Mouse (Mus musculus): Measurements from ENCODE around the gene Epb41l2. TPM values are rescaled to one million over a fixed set of nuclear protein-coding genes. Genes with fewer than 3 reads are reported as not detected.

Gene Epb41l2
- total RNA-seq, 2 experiments from 2014 or later, result 61.5 to 66.5 TPM

- intact Hi-C loops (cut with DNase I; ENCODE audit: low total_unique reads), result no loop called here
- no peak for DNase-seq
These were observed 34.1 kb downstream of the Epb41l2 start for GRCm38 (mm10) chr10:25393721-25394120.

GRCm38 (mm10) chr10:25395236-25395886 is 35.8 kb downstream of the Epb41l2 start:
- intact Hi-C loops (cut with DNase I; ENCODE audit: low total_unique reads), result no loop called here
- DNase-seq, result no peak

- intact Hi-C loops (cut with DNase I; ENCODE audit: low total_unique reads), result no loop called here
- DNase-seq, result no peak
These were observed 37.3 kb downstream of the Epb41l2 start for GRCm38 (mm10) chr10:25396859-25397258.

- no peak for DNase-seq
- intact Hi-C loops (cut with DNase I; ENCODE audit: low total_unique reads), result no loop called here
These were observed 38.4 kb downstream of the Epb41l2 start for GRCm38 (mm10) chr10:25397767-25398690.

GRCm38 (mm10) chr10:25399016-25399415 is 39.4 kb downstream of the Epb41l2 start:
- DNase-seq, result no peak
- intact Hi-C loops (cut with DNase I; ENCODE audit: low total_unique reads), result no loop called here

- DNase-seq, result no peak
- intact Hi-C loops (cut with DNase I; ENCODE audit: low total_unique reads), result no loop called here
These were observed 40.5 kb downstream of the Epb41l2 start for GRCm38 (mm10) chr10:25400076-25400475.

- DNase-seq, result no peak
- intact Hi-C loops (cut with DNase I; ENCODE audit: low total_unique reads), result no loop called here
These were observed 41.0 kb downstream of the Epb41l2 start for GRCm38 (mm10) chr10:25400646-25401045.

- intact Hi-C loops (cut with DNase I; ENCODE audit: low total_unique reads), result no loop called here
- DNase-seq, result no peak
These were observed 41.8 kb downstream of the Epb41l2 start for GRCm38 (mm10) chr10:25401356-25401755.

GRCm38 (mm10) chr10:25402886-25403285 is 43.3 kb downstream of the Epb41l2 start:
- intact Hi-C loops (cut with DNase I; ENCODE audit: low total_unique reads), result no loop called here
- DNase-seq, result no peak

GRCm38 (mm10) chr10:25403813-25404701 is 44.5 kb downstream of the Epb41l2 start:
- intact Hi-C loops (cut with DNase I; ENCODE audit: low total_unique reads), result no loop called here
- no peak for DNase-seq

GRCm38 (mm10) chr10:25404702-25405098 is 45.1 kb downstream of the Epb41l2 start:
- intact Hi-C loops (cut with DNase I; ENCODE audit: low total_unique reads), result no loop called here
- no peak for DNase-seq

GRCm38 (mm10) chr10:25405551-25405950 is 46.0 kb downstream of the Epb41l2 start:
- intact Hi-C loops (cut with DNase I; ENCODE audit: low total_unique reads), result no loop called here

GRCm38 (mm10) chr10:25406695-25407094 is 47.1 kb downstream of the Epb41l2 start:
- intact Hi-C loops (cut with DNase I; ENCODE audit: low total_unique reads), result no loop called here
- no peak for DNase-seq

More at GRCm38 (mm10) chr10:25405551-25405950, 46.0 kb downstream of the Epb41l2 start:
- DNase-seq, result no peak

- DNase-seq, result peak; percentile 17
- intact Hi-C loops (cut with DNase I; ENCODE audit: low total_unique reads), result no loop called here
These were observed 48.6 kb downstream of the Epb41l2 start for GRCm38 (mm10) chr10:25408136-25408650.

GRCm38 (mm10) chr10:25411836-25412373 is 52.3 kb downstream of the Epb41l2 start:
- intact Hi-C loops (cut with DNase I; ENCODE audit: low total_unique reads), result no loop called here

GRCm38 (mm10) chr10:25415188-25415717 is 55.7 kb downstream of the Epb41l2 start:
- no peak for DNase-seq
- intact Hi-C loops (cut with DNase I; ENCODE audit: low total_unique reads), result no loop called here

More at GRCm38 (mm10) chr10:25411836-25412373, 52.3 kb downstream of the Epb41l2 start:
- no peak for DNase-seq

GRCm38 (mm10) chr10:25416696-25417095 is 57.1 kb downstream of the Epb41l2 start:
- DNase-seq, result no peak
- intact Hi-C loops (cut with DNase I; ENCODE audit: low total_unique reads), result no loop called here

GRCm38 (mm10) chr10:25426058-25426457 is 66.5 kb downstream of the Epb41l2 start:
- peak; percentile 40 for DNase-seq
- intact Hi-C loops (cut with DNase I; ENCODE audit: low total_unique reads), result no loop called here

- intact Hi-C loops (cut with DNase I; ENCODE audit: low total_unique reads), result no loop called here
- DNase-seq, result no peak
These were observed 67.2 kb downstream of the Epb41l2 start for GRCm38 (mm10) chr10:25426814-25427213.

Measured in gastrocnemius, postnatal 14 days (tissue).